ENCODE assay signal across 8 mouse cellular contexts in genomic region chr14:59721957-59722356, GRCm38 (mm10).
A peak's percentile ranks its signal among the peaks of the same experiment; 100 is the strongest.
DNase-seq lines count a peak whose midpoint lies in the region.

No protein-coding gene starts in this region.

- DNase-seq in embryo, embryonic 10 days (ENCODE audit: low spot score), result peak; percentile 35
- no peak for DNase-seq in embryo, embryonic 10.5 days (ENCODE audit: low spot score)
- peak; percentile 36 for DNase-seq in layer of hippocampus, adult 9-11 months
- DNase-seq in layer of hippocampus, postnatal 25 days (ENCODE audit: extremely low spot score in 1 of 2, low spot score in 1 of 2), result no peak
- peak; percentile 52 to 56 for DNase-seq in gastrocnemius, adult 8-10 months (ENCODE audit: low spot score in 2 of 2)
- peak; percentile 19 to 65 for DNase-seq in lung, postnatal 4 days
- no peak for DNase-seq in thymus, postnatal 14 days
- DNase-seq in ovary, postnatal 10 days (ENCODE audit: low spot score), result no peak

Comparison
In these comparisons a context has a peak if more than half of its experiments do, and no peak if none do; other contexts are left out.
1. DNase-seq: peak in embryo, embryonic 10 days (single experiment), layer of hippocampus, adult 9-11 months (single experiment), gastrocnemius, adult 8-10 months (2 of 2) and lung, postnatal 4 days (2 of 2); none in embryo, embryonic 10.5 days (single experiment), layer of hippocampus, postnatal 25 days (0 of 2), thymus, postnatal 14 days (single experiment) and ovary, postnatal 10 days (single experiment).